Mouse (Mus musculus) embryonic facial prominence, embryonic 12.5 days (tissue): ENCODE results near the gene Cdr2. TPM values are rescaled to one million over a fixed set of nuclear protein-coding genes. Genes with fewer than 3 reads are reported as not detected.
"Not testable (repeated sequence)": the region's sequence is repeated elsewhere in the genome, so short reads cannot be mapped to it uniquely, and the experiment has no call there.

ENCODE experiments used
- ATAC-seq: fragments of 200-750 bp; cut with Nextera tagmentation; 2 replicates; pipeline ENCODE4 v1.8.0; 2017; ENCODE audit not compliant: insufficient number of reproducible peaks, insufficient read depth, low FRiP score, low TSS enrichment
- H3K27ac ChIP-seq: fragments of 300-500 bp; sonication (generic); 2 replicates; pipeline ENCODE4 v1.5.1; 2016; ENCODE audit warnings: mild to moderate bottlenecking
- H3K27me3 ChIP-seq: fragments of 300-500 bp; sonication (generic); 2 replicates; pipeline ENCODE4 v1.6.1; 2016; ENCODE audit warnings: mild to moderate bottlenecking, moderate library complexity
- H3K36me3 ChIP-seq: fragments of 300-500 bp; sonication (generic); 2 replicates; pipeline ENCODE4 v1.6.1; 2016; ENCODE audit warnings: mild to moderate bottlenecking
- H3K4me1 ChIP-seq: fragments of 300-500 bp; sonication (generic); 2 replicates; pipeline ENCODE4 v1.6.1; 2016
- H3K4me2 ChIP-seq: fragments of 300-500 bp; sonication (generic); replicated peaks from 2 replicates; pipeline ENCODE4 v1.6.1; 2016; ENCODE audit warnings: mild to moderate bottlenecking, moderate library complexity
- H3K4me3 ChIP-seq: fragments of 300-500 bp; sonication (generic); 2 replicates; pipeline ENCODE4 v1.5.1; 2016; ENCODE audit warnings: mild to moderate bottlenecking
- H3K9ac ChIP-seq: fragments of 300-500 bp; sonication (generic); 2 replicates; pipeline ENCODE4 v1.6.1; 2016; ENCODE audit warnings: mild to moderate bottlenecking, moderate library complexity
- H3K9me3 ChIP-seq: fragments of 300-500 bp; sonication (generic); 2 replicates; pipeline ENCODE4 v1.6.1; 2016; ENCODE audit warnings: mild to moderate bottlenecking, moderate library complexity
- WGBS: fragments of 180-500 bp; shearing (Covaris S2); methylation state at CpG from one replicate; pipeline ENCODE4 v1.1.7; 2016; 5-methylcytosine and 5-hydroxymethylcytosine counted together
- polyA plus RNA-seq: library from polyadenylated mRNA; unstranded; fragments of >200 nt; fragmentation: Nextera tagmentation; extraction: Ambion mirVana; gene quantifications from 2 replicates; pipeline ENCODE4 v1.2.1, GENCODE M21; 2016

Gene Cdr2
- polyA plus RNA-seq, 1 experiment from 2014 or later, result 14.3 TPM

DNA sequence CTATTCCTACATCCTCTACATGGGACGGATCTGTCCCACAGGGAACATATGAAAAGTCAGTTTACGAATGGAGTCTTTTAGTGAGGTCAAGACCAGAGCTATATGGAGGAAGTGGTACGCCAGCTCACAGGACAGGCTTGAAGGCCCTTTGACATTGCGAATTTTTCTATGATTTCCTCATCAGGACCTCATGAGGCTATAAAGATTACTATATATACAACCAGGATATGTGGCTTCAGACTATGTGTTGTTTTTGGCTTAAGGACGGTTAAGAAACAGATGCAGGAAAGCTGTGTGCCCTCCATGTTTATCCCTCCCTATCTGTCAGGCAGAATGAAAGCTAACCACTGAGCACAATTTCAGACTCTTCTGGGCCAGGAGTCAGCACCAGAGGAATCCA lies 19.0 kb downstream of the Cdr2 start:
- H3K9ac ChIP-seq, result no peak overlapping the region
- no peaks in the 10 kb centered on the region for H3K4me1 ChIP-seq
- H3K4me2 ChIP-seq, result no peak overlapping the region
- H3K27me3 ChIP-seq, result no peaks in the 10 kb centered on the region
- no peaks in the 10 kb centered on the region for H3K9me3 ChIP-seq
- no peak overlapping the region for H3K4me3 ChIP-seq
- no peak for ATAC-seq
- WGBS, result 86% methylated on average over 5 of the region's 5 CpGs
- peaks cover 13% of the 10 kb centered on the region for H3K36me3 ChIP-seq
- no peak overlapping the region for H3K27ac ChIP-seq

DNA sequence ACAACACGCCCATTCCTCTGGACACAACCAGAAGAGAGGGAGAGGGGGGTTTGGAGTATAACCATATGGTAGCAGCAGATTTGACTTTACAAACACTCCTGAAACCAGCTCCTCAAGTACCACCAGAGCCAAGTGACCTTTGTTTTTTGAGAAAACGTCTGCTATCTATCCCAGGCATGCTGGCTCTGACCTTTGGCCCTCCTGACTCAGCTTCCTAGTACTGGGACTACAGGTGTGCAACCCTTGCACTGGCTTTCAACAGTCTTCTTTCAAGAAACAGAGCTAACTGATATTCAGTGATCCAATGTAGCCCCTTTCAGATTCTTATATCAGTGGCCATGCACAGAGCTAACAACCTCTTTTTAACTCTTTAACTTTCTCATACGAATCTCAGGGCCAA lies 20.2 kb downstream of the Cdr2 start:
- ATAC-seq, result no peak
- WGBS, result 61% methylated on average over 3 of the region's 3 CpGs
- H3K4me1 ChIP-seq, result no peaks in the 10 kb centered on the region

GRCm38 (mm10) chr7:120960601-120961000 lies 21.5 kb downstream of the Cdr2 start:
- 89% methylated on average over 6 of the region's 6 CpGs for WGBS
- Histone ChIP-seq H3K36me3 (peaks cover 32% of the 10 kb centered on the region), H3K4me1 (no peaks in the 10 kb centered on the region), H3K27me3 (no peaks in the 10 kb centered on the region), H3K4me2 (no peak overlapping the region), H3K9ac (no peak overlapping the region), H3K9me3 (no peaks in the 10 kb centered on the region), H3K27ac (no peak overlapping the region), H3K4me3 (no peak overlapping the region)
- ATAC-seq, result no peak

More for the DNA sequence above, 20.2 kb downstream of the Cdr2 start:
- no peak overlapping the region for H3K4me3 ChIP-seq
- H3K9ac ChIP-seq, result no peak overlapping the region
- H3K36me3 ChIP-seq, result peaks cover 25% of the 10 kb centered on the region
- H3K27ac ChIP-seq, result no peak overlapping the region
- no peaks in the 10 kb centered on the region for H3K9me3 ChIP-seq
- no peak overlapping the region for H3K4me2 ChIP-seq
- no peaks in the 10 kb centered on the region for H3K27me3 ChIP-seq

- 74% methylated on average over 2 of the region's 2 CpGs for WGBS
- H3K9me3 ChIP-seq, result no peaks in the 10 kb centered on the region
- H3K9ac ChIP-seq, result no peak overlapping the region
- no peak overlapping the region for H3K4me3 ChIP-seq
- no peak for ATAC-seq
- no peak overlapping the region for H3K27ac ChIP-seq
- no peaks in the 10 kb centered on the region for H3K27me3 ChIP-seq
- H3K4me1 ChIP-seq, result no peaks in the 10 kb centered on the region
- peaks cover 32% of the 10 kb centered on the region for H3K36me3 ChIP-seq
- H3K4me2 ChIP-seq, result no peak overlapping the region
Measured at GRCm38 (mm10) chr7:120960116-120960515, 22.0 kb downstream of the Cdr2 start.

- not testable (repeated sequence) for H3K9me3 ChIP-seq, ATAC-seq, H3K9ac ChIP-seq, H3K27me3 ChIP-seq, H3K4me3 ChIP-seq, H3K4me1 ChIP-seq, H3K27ac ChIP-seq, H3K4me2 ChIP-seq
- peaks cover 28% of the 10 kb centered on the region for H3K36me3 ChIP-seq
- WGBS, result 88% methylated on average over 7 of the region's 7 CpGs
Measured at GRCm38 (mm10) chr7:120953591-120953990, 28.5 kb downstream of the Cdr2 start.

DNA sequence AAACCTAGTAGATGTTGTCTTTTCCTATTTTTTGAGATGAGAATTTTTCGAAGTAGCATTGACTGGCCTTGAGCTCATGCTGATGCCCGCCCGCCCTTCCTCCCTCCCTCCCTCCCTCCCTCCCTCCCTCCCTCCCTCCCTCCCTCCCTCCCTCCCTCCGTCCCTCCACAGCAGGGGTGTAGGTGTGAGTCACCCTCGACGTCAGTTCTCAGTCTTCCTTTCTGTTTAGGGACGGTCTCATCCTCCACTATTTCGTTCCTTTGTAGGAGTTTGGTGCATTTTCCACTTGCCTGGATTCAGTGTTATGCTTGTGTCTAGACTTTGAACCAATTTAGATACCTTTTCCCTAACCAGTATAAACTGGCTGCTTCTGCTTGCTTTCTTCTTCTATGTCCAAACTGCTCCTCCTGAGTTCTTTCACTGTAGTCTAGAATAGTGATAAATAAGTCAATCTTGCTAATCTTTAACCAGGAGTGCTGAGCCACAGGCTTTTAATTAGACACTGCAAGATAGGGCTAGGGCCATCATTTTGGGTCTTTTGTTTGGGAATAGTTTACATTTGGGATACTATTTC lies 38.1 kb downstream of the Cdr2 start:
- peaks cover 64% of the 10 kb centered on the region for H3K36me3 ChIP-seq
- H3K4me3 ChIP-seq, result no peak overlapping the region
- H3K9me3 ChIP-seq, result no peaks in the 10 kb centered on the region
- no peak overlapping the region for H3K9ac ChIP-seq
- H3K4me1 ChIP-seq, result no peaks in the 10 kb centered on the region
- ATAC-seq, result no peak
- H3K27ac ChIP-seq, result no peak overlapping the region
- WGBS, result 83% methylated on average over 5 of the region's 8 CpGs
- no peak overlapping the region for H3K4me2 ChIP-seq
- no peaks in the 10 kb centered on the region for H3K27me3 ChIP-seq

DNA sequence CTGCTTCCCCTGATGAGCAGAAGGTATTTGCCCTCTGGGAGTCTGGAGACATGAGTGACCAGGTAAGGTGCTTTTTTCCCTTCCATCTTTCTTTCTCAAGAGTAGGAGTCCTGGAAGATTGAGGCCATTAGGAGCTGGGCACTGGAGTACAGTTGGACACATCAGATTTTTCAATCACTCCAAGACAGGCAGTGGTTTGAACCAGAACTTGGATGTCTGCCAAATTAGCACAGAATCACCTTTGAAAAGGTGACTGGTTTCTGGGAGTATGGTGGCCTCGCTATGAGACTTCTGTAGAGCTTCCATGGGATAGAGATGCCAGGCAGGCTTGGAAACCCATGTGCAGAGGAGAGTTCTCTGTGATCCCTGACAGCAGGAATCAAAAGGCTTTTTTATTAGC lies 39.6 kb downstream of the Cdr2 start:
- no peak overlapping the region for H3K27ac ChIP-seq
- H3K4me2 ChIP-seq, result no peak overlapping the region
- no peak overlapping the region for H3K9ac ChIP-seq
- no peak overlapping the region for H3K4me3 ChIP-seq
- H3K27me3 ChIP-seq, result no peaks in the 10 kb centered on the region
- peaks cover 73% of the 10 kb centered on the region for H3K36me3 ChIP-seq
- no peaks in the 10 kb centered on the region for H3K4me1 ChIP-seq
- no peak for ATAC-seq
- WGBS, result 84% methylated on average over 1 of the region's 1 CpGs
- no peaks in the 10 kb centered on the region for H3K9me3 ChIP-seq

DNA sequence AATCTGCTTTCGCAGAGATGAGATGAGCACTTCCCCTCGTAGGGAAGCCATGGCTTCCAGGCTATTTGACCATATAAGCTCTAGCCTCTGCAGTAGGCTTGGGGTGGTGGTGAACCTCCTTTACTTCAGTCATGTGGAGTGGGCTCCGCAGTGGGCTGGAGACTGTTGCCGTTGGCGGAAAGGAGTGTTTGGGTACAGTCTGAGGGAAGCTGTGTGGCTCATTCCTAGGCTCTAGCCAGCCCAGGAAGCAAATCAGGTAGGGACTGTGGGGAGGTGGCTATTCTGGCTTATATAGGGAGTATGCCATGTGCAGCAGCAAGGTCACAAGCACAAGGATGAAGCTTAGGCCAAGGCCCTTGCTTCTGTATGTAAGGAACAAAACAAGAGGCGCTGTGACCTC lies 40.9 kb downstream of the Cdr2 start:
- Histone ChIP-seq H3K36me3 (peaks cover 81% of the 10 kb centered on the region), H3K4me2 (no peak overlapping the region), H3K9me3 (no peaks in the 10 kb centered on the region), H3K4me1 (no peaks in the 10 kb centered on the region), H3K4me3 (no peak overlapping the region), H3K27ac (no peak overlapping the region), H3K27me3 (no peaks in the 10 kb centered on the region), H3K9ac (no peak overlapping the region)
- no peak for ATAC-seq
- WGBS, result 93% methylated on average over 6 of the region's 6 CpGs

GRCm38 (mm10) chr7:120940343-120940742 lies 41.8 kb downstream of the Cdr2 start:
- 90% methylated on average over 11 of the region's 12 CpGs for WGBS
- no peak overlapping the region for H3K9ac ChIP-seq

GRCm38 (mm10) chr7:120938206-120938605 lies 43.9 kb downstream of the Cdr2 start:
- no peak overlapping the region for H3K9ac ChIP-seq
- no peaks in the 10 kb centered on the region for H3K4me1 ChIP-seq
- 91% methylated on average over 9 of the region's 9 CpGs for WGBS
- peaks cover 87% of the 10 kb centered on the region for H3K36me3 ChIP-seq
- no peak overlapping the region for H3K27ac ChIP-seq
- no peak overlapping the region for H3K4me2 ChIP-seq
- no peak overlapping the region for H3K4me3 ChIP-seq
- H3K9me3 ChIP-seq, result no peaks in the 10 kb centered on the region
- ATAC-seq, result no peak
- H3K27me3 ChIP-seq, result no peaks in the 10 kb centered on the region

More at GRCm38 (mm10) chr7:120940343-120940742, 41.8 kb downstream of the Cdr2 start:
- no peak overlapping the region for H3K27ac ChIP-seq
- H3K4me1 ChIP-seq, result no peaks in the 10 kb centered on the region
- H3K9me3 ChIP-seq, result no peaks in the 10 kb centered on the region
- no peak overlapping the region for H3K4me3 ChIP-seq
- H3K36me3 ChIP-seq, result peaks cover 85% of the 10 kb centered on the region
- H3K4me2 ChIP-seq, result no peak overlapping the region
- no peak for ATAC-seq
- no peaks in the 10 kb centered on the region for H3K27me3 ChIP-seq

DNA sequence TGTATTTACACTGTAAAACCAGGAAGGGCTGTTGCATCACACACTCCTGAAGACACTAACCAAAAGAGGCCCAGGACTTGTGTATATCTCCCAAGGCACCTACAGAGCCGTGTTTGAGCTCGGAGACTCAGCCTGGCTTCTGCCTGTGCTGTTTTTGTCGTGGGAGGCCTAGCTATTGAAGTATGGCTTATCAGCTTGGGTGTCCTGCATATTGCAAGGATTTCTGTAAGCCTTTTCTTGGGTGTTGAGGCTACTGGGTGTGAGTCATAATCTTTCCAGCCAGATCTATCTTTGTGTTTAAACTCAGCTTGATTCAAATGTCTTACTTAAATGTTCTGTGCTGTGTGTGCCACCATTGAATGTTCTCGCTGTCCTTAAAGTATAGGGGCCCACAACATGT lies 45.6 kb downstream of the Cdr2 start:
- Histone ChIP-seq H3K27me3 (no peaks in the 10 kb centered on the region), H3K9ac (no peak overlapping the region), H3K27ac (no peak overlapping the region), H3K4me1 (no peaks in the 10 kb centered on the region), H3K9me3 (no peaks in the 10 kb centered on the region), H3K4me3 (no peak overlapping the region), H3K4me2 (no peak overlapping the region), H3K36me3 (peaks cover 87% of the 10 kb centered on the region)
- 93% methylated on average over 4 of the region's 4 CpGs for WGBS
- no peak for ATAC-seq

DNA sequence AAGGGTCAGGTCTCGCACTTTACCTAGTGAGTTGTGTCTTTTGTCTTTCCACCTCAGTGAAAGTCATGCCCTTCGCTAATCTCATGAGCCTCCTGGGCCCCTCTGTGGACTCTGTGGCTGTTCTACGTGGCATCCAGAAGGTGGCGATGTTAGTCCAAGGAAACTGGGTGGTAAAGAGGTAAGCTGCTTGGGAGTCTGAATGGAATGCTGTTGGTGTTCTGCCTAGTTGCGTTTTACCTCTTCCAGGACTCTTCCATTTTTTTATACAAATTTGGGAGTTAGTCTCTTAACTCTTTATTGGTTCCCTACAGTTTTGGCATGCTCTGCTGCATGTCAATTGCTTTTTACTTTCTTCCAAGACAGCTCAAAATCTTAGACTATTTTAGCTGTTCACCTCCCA lies 47.4 kb downstream of the Cdr2 start:
- Histone ChIP-seq H3K9ac (no peak overlapping the region), H3K4me2 (no peak overlapping the region), H3K36me3 (peaks cover 85% of the 10 kb centered on the region), H3K27ac (no peak overlapping the region), H3K4me1 (no peaks in the 10 kb centered on the region), H3K9me3 (no peaks in the 10 kb centered on the region), H3K4me3 (no peak overlapping the region), H3K27me3 (no peaks in the 10 kb centered on the region)
- no peak for ATAC-seq
- 45% methylated on average over 5 of the region's 5 CpGs for WGBS
